Mouse (Mus musculus) kidney, postnatal 36 days (tissue): ENCODE measurements at regions not wholly inside any gene's neighbourhood (a gene's known extent, or its start where the extent isn't known, plus 50 kb on each side); places are given as distances from the start of the nearest gene placed in this dataset.

ENCODE experiments used
- DNase-seq, 2 experiments: peaks; one replicate each; pipeline ENCODE4 v3.0.0; 2021 to 2022; ENCODE audit warnings: mixed read lengths in 2 of 2

- DNase-seq = no peak
Measured at GRCm38 (mm10) chr7:119236343-119236742, 51.9 kb upstream of the Gpr139 start.
